Mouse (Mus musculus) natural killer cell, adult 2 months (primary cell): ENCODE measurements around the gene Fbxl8.
"Not testable (repeated sequence)": the region's sequence is repeated elsewhere in the genome, so short reads cannot be mapped to it uniquely, and the experiment has no call there.

Experiments used
- DNase-seq, 2 experiments: peaks; one replicate each; pipeline ENCODE4 v3.0.0; 2022; ENCODE audit warnings: low spot score in 2 of 2

The Fbxl8 gene

GRCm38 (mm10) chr8:105264024-105264982 lies at the start of gene Fbxl8, which contains the start of gene Tradd:
Fbxl8 (plus strand) TSS chr8:105264648.
Tradd (minus strand) TSS chr8:105264609.
- peak; percentile 61 to 65 for DNase-seq

- DNase-seq = peak; percentile 4 to 12
Measured at GRCm38 (mm10) chr8:105217926-105218522, 46.4 kb upstream of the Fbxl8 start.

DNA sequence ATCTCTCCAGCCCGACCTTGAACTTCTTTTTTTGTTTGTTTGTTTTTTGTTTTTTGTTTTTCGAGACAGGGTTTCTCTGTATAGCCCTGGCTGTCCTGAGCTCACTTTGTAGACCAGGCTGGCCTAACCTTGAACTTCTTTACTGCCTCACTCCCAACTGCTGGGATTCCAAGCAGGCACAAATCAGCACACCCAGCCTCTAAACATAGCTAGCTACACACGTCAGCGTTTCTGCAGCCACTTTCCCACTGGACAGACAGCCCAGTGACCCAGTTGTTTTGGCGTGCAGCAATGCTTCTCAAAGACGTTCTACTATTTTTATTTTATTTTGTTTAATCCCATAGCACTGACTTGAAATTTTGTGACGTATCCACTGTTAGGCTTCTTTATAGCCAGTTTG lies 40.6 kb upstream of the Fbxl8 start:
- DNase-seq = no peak

DNA sequence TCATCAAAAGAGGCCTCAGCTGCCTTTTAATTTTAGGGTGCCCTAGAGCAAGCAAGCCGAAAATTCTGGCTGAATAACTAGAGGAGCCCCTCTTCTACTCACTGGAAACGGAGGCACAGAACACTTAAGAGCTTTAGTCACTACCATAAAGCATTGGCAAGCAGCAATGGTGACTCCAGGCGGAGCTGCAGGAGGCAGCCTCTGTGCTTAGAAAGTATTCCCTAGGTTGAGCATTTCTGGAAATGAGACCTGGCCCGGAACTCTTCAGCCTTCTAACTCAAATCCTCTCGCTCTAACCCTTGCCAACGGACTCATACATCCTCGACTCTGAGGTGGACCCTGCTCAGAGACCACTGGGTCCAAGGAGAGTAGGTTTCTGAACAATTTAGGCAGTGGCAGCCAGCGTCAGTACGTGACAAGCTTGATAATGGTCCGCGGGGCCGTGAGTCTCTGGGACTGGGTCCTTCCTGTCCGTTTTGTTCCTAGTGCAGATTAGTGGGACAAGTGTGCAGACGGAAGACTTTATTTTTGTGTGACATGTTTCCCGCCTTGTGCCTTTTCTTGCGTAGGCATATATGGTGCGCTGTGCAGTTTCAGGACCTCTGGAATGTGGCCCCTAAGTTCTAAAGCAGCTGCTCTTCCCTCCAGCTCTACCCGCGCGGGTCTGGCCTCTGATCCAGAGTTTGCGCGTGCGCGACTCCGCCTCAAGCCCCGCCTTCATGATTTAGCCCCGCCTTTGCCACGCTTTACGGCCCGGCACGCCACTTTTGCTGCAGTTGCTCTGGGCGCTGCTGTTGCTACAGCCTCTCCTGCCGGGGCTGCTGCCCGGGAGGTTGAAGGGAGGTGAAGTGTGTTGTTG lies 39.8 kb upstream of the Fbxl8 start, which contains the start of gene D230025D16Rik:
TSS of gene D230025D16Rik (plus strand) at position 733 of the 859 bp plus-strand sequence.
- peak; percentile 94 for DNase-seq

GRCm38 (mm10) chr8:105225272-105225593 lies 39.2 kb upstream of the Fbxl8 start:
- DNase-seq = no peak

DNA sequence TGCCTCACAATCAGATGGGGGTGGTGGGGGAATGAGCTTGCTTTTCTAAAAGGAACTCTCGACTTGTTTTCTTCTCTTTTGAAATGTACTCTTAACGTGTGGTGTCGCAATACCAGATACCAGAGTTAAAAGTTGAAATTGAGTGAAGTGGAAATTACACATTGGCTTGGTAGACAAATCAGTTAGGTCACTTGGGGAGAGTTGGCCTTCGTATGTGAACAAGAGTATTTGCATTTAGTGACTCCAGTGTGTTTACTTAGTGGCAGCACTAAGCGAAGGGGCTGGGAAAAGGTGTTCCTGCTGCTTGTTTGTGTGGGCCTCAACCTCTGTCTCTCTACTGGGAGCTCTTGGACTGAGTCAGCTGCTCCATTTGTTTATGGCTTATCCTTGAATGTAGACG lies 38.5 kb upstream of the Fbxl8 start:
- no peak for DNase-seq

DNA sequence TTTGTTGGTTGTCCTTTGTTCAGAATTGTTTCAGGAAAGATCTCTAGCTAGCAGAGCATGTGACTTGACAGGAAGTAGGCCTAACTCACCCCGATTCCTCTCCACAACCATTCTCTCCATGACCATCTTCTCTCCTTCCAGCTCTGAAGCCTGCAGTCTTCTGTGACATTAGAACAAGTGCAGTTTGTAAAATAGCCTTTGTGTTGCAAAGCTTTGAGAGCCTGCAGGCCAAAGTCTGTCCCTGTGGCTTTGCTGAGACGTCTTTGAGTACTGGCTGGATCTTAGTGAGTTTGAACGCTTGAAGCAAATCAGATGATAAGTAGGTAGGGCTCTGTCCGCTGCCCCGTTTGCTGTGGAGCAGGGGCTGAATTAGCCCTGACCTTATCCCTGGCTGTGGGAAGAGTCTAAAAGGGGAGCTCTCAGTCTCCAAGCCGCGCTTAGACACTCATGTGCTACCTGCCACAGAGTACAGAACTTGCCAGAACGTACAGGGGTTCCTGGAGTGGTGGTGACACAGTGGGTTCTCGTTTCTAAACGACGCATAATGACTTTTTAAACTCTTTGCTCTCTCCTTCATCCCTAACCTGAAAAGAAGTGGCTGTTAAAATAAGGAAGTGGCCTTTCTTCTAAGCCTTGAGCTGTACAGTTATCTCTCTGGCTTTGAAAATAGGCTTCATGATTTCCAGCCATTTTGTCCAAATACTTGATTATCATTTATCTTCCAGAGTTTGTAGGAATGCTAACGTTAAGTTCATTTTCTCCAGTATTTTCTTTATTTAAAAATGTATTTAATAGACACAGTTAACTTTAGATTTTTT lies 32.7 kb upstream of the Fbxl8 start:
- DNase-seq = no peak

DNA sequence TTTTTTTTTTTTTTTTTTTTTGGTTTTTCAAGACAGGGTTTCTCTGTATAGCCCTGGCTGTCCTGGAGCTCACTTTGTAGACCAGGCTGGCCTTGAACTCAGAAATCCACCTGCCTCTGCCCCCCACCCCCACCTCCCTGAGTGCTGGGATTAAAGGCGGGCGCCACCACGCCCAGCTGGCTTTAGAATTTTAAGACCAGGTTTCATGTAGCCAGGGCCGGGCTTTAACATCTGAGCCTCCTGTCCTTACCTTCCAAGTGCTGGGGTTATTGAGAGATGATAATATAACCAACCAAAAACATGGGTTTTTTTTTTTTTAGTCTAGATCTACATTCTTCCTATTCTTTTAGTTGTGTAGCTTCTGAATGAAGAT lies 32.1 kb upstream of the Fbxl8 start:
- DNase-seq = not testable (repeated sequence)

GRCm38 (mm10) chr8:105233126-105233935 lies 31.1 kb upstream of the Fbxl8 start:
- no peak for DNase-seq

DNA sequence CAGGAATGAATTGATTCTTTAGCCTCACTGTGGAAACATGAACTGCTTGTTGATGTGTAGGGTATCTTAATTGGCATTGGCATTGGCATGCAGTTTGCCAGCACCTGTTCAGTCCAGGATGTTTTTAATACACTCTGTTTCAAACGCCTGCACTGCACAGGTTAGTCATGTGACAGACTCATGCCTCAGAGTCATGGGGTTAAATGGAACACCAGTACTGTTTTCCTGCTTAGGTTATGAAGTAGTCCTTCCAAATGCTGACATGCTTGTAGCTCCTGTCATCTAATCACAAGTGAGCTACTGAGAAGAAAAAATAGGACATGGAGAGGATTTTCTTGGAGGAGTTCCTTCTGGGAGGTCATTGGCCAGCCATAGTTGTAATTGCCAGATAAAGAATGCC lies 29.2 kb upstream of the Fbxl8 start:
- DNase-seq = no peak

- DNase-seq = no peak
Measured at GRCm38 (mm10) chr8:105237442-105238142, 26.9 kb upstream of the Fbxl8 start.

GRCm38 (mm10) chr8:105241016-105241415 lies 23.4 kb upstream of the Fbxl8 start:
- no peak for DNase-seq

- DNase-seq = no peak
Measured at GRCm38 (mm10) chr8:105251954-105252353, 12.5 kb upstream of the Fbxl8 start.

GRCm38 (mm10) chr8:105252680-105253537 lies 11.5 kb upstream of the Fbxl8 start:
- DNase-seq = no peak

GRCm38 (mm10) chr8:105253766-105254151 lies 10.7 kb upstream of the Fbxl8 start:
- no peak for DNase-seq

GRCm38 (mm10) chr8:105254152-105254965 lies 10.1 kb upstream of the Fbxl8 start:
- DNase-seq = peak; percentile 76 to 86

DNA sequence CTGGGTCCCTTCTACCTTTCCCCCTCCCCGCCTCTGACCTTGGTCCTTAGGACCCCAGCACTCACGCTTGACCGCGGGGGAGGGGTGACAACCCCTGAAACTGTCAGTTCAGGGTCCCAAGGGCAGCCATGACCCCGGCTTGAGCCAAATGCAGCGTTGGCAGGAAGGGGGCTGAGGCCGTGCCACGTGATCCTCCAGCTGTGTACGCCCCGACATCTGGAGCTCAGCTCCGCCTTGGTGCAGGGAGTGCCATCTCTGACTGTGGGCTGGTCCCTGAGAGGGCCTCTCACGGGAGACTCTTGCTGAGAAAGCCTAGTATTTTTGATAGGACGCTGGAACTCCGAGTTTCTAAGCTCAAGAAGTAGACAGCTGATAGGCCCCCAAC lies 9.5 kb upstream of the Fbxl8 start, which contains the start of gene B3gnt9:
TSS of gene B3gnt9 (minus strand) at position 188 of the 385 bp plus-strand sequence.
- DNase-seq = peak in 1 of 2 experiments; percentile 21
